Mouse (Mus musculus) activated CD4-positive, CD25-positive, alpha-beta regulatory T cell, adult 4 months (primary cell): ENCODE data around the gene Dlx2. TPM values are rescaled to one million over a fixed set of nuclear protein-coding genes. Genes with fewer than 3 reads are reported as not detected.

Source experiments
- ATAC-seq: one replicate; pipeline ENCODE4 v1.8.0; 2017
- polyA plus RNA-seq, 2 experiments: library from polyadenylated mRNA; unstranded; fragments of 100-300 nt; shearing (Covaris generic); gene quantifications; one replicate each; pipeline ENCODE4 v1.2.1; 2017

Gene Dlx2
- polyA plus RNA-seq, 2 experiments from 2014 or later = not detected

DNA sequence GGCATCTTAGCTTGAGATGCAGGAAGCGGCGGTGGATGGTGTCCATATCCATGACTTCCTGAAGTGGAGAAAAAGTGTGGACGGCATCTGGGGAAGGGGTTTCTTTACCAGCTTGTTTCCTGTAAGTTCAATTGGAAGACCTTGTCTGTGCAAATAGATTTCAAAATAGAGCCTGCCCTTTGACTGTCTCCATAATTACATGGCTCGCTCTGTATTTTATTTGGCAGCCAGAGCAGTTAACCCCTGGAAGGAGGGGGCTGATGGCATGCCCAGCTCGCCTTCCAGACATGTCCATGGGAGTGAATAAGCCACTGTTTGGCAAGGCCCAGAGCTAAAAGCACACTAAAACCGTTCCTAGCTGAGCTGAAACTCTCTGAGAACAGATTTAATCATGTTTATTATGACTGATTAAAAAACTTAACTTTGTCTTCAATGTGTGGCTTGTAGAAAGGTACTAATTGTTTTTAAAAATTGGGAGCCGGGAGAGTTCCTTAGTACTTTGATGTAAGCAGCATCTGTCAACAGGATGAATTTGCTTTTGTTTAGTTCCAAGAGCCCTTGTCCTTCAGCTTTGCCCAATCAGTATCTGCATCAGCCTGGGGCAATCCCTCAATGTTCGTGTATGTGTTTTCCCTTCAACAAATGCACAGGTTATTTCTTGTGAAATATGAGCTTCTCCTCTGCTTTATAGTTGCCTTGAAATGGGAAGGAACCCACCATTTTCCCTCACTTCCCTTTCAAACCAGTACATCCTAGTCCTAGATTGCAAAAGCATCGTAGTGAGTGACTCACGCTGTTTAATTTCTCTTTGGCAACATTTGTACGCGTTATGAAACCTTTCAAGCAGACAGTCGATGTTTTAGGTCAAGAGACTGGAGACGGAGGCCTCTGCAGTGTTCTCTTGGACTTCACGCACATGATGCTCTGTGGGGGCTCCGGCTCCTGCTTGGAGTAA, 47.0 kb downstream of the Dlx2 start:
- no peak for ATAC-seq

DNA sequence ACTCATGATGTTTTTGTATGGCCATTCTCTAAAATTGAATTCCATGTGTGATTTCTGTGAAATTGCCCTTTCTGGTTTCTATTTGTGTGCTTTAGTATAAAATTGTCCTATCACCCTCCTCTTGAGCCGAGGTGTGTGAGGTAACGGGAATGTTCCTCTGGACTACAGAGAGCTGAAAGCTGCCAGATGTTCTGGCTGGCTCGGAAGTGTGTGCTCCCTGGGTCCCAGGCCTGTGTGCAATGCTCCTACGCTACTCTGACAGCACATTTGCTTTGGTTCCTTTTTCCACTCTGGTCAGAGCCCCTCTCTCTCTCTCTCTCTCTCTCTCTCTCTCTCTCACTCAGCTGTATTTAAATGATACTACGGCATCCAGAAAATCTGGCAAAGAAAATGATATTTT, 49.4 kb downstream of the Dlx2 start:
- no peak for ATAC-seq

DNA sequence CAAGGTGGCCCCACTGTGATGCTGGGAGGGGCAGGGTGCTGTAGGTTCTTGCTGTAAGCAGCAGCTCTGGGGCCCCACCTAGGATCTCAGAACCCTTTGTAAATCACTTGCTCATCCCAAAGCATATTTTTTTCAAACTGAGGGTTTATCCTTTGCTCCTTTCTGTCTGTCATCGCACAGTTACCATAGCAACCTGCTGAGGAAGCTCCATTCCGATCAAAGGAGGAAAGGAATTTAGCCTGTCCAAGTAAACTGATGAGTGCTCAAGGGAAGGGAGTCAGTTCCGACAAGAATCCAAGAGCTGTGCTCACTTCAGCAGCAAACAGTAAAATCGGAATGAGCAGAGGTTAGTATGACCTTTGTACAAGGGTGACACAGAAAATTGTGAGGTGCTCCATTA, 51.6 kb downstream of the Dlx2 start:
- ATAC-seq = no peak

DNA sequence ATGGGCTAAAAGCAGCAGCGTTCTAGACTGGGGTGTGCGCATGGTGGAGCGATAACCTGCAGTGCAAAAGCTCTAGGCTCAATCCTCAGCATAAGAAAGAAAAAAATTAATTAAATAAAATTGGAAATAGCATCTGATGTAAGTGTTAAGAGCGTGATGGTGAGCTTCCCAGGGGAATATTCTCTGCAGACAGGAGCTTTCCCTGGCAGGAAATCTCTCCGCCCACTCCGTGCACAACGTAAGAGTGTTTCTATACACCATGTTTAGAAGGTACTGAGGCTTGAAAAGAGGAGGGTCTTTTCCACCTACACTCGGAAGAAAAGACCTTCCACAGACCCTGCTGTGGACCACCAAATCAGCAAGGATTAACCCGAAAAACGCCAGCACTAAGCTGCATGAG, 52.1 kb downstream of the Dlx2 start:
- no peak for ATAC-seq

Other genes starting within 250 kb of the Dlx2 start
- 10 to 100 TPM; 56.8 to 60.5 TPM for gene Slc25a12, start 179.0 kb downstream of the Dlx2 start, polyA plus RNA-seq
- gene Hat1, start 157.8 kb downstream of the Dlx2 start, polyA plus RNA-seq = 10 to 100 TPM; 66.8 to 77.4 TPM
- gene Metap1d, start 93.5 kb downstream of the Dlx2 start, polyA plus RNA-seq = 10 to 100 TPM; 16.0 to 19.0 TPM
- not detected for gene Dlx1, start 18.6 kb downstream of the Dlx2 start, polyA plus RNA-seq
- gene Itga6, start 198.9 kb upstream of the Dlx2 start, polyA plus RNA-seq = 10 to 100 TPM; 43.6 to 60.4 TPM